Mouse (Mus musculus): ENCODE measurements at regions not wholly inside any gene's neighbourhood (a gene's known extent, or its start where the extent isn't known, plus 50 kb on each side); places are given as distances from the start of the nearest gene placed in this dataset.

DNA sequence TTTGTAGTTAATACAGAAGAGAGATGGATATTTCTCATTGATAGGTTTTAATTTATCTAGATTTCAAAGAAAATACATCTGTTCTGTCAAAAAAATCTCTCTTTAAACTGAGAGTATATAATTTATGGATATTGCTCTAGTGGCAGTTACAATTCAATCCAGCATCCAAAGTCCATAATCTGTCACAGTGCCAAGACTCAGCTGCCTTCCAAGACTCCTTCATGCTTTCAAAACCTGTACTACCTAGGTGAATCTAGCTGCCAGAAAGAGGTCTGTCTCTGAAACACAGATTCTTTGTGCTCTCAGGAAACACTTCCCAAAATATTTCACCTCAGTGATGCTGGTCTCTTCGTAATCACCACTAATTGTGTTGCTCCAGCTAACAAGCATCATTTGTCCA, 844.0 kb upstream of the Sel1l start:
- ATAC-seq (replicated peaks; ENCODE audit: poor library complexity), result no peak

DNA sequence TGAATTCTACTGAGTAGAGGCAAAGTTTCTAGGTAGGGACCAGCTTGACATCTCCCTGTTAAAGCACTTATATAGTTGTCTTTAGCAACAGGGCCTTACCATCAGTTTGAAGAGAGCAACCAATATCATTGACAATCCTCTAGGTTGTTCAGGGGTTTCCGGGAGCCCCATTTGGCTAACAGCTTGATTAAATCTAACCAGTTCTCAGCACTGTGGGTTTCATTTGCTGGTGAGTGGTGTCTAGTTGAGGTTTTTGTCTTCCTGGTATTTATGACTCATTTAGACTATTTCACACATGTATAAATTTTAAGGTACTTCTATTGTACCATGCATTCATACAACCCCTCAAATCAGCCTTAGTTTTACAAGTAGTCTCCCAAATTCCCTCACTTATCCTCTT, 823.4 kb upstream of the Sel1l start:
- ATAC-seq (replicated peaks; ENCODE audit: poor library complexity), result no peak

DNA sequence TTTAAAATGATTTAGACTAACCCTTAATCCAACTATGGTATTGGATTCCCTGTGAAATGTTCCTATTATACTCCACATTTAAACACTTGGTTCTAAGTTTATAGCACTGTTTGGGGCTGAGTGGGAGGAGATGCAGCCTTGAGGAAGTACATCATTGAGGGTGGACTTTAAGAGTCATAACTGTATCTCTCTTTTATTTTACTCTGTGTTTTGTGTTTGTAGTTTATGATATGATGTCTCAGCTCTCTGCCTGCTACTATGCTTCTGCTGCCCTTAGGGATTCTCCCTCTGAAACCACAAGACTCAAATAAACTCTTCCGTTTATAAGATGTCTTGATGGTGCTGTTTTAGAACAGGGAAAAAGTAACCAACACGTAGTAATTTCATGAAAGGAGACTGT, 797.7 kb upstream of the Sel1l start:
- ATAC-seq (replicated peaks; ENCODE audit: poor library complexity), result no peak

DNA sequence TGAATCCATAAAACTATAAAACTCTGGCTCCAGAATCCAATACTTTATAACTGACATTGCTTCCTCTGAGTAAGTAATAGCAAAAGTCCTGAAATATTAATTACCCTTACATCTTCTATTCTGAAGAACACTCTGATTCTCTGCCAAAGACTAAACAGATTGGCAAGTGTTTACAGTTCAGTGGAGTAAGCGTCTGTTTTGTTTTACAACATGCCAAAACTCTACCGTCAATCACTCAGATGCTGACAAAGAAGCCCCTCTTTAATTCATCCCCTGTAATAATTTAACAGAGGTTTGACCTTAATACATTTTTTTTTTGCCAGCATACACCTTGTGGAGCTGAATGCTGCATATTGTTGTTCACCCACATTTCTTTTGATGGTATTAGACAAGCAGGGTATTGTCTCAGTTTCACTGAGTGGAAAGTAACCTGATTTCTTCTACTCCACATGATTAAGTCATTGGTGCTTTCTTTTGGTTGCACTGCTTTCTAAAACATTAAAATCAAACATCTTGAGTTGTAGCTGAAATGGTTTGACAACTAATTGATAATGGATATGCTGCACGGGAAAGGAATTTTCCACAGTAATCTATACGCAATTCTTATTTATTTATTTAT, 796.2 kb upstream of the Sel1l start:
- ATAC-seq (replicated peaks; ENCODE audit: poor library complexity), result no peak

DNA sequence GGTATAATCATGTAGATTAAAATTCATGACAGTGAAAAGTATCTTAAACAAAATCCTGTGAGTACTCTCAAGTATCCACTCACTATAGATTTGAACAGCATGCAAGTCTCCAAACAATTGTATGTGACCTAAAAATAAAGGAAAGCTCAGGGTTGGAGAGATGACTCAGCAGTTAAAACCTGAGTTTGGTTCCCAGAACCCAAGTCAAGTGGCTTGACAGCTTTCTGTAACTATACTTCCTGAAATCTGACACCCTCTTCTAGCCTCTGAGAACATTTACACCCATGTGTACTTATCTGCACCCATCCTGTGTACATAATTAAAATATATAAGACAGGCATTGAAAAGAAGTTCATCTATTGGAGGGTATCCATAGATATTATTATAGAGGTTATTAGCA, 770.2 kb upstream of the Sel1l start:
- ATAC-seq (replicated peaks; ENCODE audit: poor library complexity), result peak; percentile 50; the same call in 1 of the 2 replicates

DNA sequence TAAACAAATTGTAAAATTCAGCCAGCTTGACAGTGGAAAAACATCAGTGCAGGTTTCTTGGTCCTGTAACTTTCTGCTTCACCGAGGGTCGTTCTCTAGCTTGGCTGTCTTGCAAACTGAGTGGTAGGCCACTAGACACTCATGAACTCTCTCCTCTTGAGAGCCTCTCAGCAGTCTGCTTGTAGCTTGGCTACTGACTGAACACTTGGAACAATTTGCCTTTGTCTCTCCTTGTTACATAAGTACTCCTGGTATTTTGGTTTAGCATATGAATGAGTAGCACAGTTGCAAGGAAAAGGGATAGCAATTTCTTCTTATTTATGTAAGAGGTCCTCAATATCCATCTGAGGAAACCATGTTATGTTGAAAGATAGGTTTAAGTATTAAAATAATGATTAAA, 769.6 kb upstream of the Sel1l start:
- no peak for ATAC-seq (replicated peaks; ENCODE audit: poor library complexity)

DNA sequence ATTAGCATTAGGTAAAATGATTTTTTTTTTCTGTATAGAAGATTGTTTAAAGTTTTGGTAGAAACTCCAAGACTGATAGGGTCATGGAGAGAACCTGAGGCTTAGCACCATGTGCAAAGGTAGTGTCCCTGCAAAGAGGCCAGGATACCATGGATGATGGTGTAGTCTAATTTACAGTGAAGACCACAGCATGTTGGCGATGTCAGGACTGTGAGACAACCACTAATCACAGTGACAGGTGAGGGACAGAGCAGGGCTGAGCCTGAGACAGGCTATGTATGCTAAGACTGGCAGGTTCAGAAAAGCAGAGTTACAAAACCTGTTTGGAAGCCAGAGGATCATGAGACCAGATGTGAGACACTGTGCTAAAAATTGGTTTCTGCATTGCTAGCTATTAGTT, 752.7 kb upstream of the Sel1l start:
- ATAC-seq (replicated peaks; ENCODE audit: poor library complexity), result no peak

DNA sequence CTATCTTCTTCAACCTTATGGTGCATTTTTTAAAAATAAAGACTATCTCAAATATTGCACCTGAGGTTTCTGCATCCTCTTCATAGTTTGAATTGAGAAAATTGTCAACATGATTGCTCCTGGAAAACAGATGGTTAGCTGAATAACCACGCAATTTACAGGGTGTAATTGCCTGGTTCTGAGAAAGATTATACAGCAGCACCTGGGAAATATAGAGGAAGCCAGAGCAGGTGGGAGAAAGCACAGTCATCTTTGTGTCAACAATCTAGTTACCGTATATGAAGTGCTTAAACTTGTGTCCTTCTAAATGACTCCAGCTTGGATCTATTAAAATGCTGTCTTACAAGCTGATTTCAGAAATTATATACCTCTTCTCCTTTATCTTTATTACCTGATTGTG, 740.8 kb upstream of the Sel1l start:
- no peak for ATAC-seq (replicated peaks; ENCODE audit: poor library complexity)

DNA sequence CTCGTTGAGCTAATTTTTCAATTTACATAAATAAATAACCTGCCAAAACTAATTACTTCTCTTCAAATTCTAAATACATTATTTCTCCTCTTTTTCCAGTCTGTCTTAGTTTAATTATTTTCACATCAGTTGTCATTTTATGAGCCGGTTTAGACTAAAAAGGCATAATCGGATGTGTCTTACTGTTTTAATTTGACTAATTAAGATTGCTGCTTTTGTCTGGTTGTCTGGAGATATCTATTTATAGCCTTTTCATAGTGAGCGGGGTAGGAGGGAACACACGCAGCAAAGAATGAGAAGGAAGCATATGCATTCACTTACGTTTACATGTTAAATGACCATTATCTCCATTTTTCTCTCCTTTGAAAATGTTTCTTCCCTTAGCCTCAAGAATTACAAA, 740.3 kb upstream of the Sel1l start:
- ATAC-seq (replicated peaks; ENCODE audit: poor library complexity), result no peak

DNA sequence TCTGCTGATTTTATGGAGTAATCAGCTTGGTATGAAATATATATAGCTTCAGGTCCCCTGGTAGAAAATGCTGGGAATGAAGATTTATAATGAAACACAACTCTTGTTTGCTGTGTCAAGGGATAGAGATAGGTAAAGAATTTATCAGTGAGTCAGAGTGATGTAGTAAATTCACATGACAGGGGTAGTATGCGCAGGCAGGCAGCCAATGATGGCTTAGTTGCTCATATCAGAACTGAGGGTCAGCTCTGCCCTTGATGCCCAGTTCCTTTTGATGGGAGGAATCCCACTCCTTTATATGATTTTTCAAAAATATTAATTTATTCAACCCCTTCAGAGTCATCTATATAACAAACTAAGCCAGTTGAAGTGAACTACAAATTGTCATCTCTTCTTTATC, 729.6 kb upstream of the Sel1l start:
- no peak for ATAC-seq (replicated peaks; ENCODE audit: poor library complexity)

Data from megakaryocyte progenitor cell, adult 5-6 weeks (primary cell).